Mouse (Mus musculus) intestine, postnatal 0 days (tissue): ENCODE measurements at regions not wholly inside any gene's neighbourhood (a gene's known extent, or its start where the extent isn't known, plus 50 kb on each side); places are given as distances from the start of the nearest gene placed in this dataset.

Experiments
- ATAC-seq: fragments of 200-750 bp; cut with Nextera tagmentation; 2 replicates; pipeline ENCODE4 v1.8.0; 2017; ENCODE audit warnings: mild to moderate bottlenecking, moderate TSS enrichment, moderate library complexity
- H3K27ac ChIP-seq: fragments of 300-500 bp; sonication (generic); 2 replicates; pipeline ENCODE4 v1.5.1; 2014; ENCODE audit warnings: mild to moderate bottlenecking, low read depth, low read length, moderate library complexity
- H3K27me3 ChIP-seq: fragments of 300-500 bp; sonication (generic); replicated peaks from 2 replicates; pipeline ENCODE4 v1.6.1; 2014; ENCODE audit warnings: low read length, mixed read lengths; ENCODE audit not compliant: control insufficient read depth, insufficient read depth
- H3K36me3 ChIP-seq: fragments of 300-500 bp; sonication (generic); 2 replicates; pipeline ENCODE4 v1.6.1; 2014; ENCODE audit warnings: mild to moderate bottlenecking, moderate library complexity; ENCODE audit not compliant: control insufficient read depth, insufficient read depth
- H3K4me1 ChIP-seq: fragments of 300-500 bp; sonication (generic); replicated peaks from 2 replicates; pipeline ENCODE4 v1.6.1; 2014; ENCODE audit warnings: antibody characterized with exemption, low read length, mixed read lengths; ENCODE audit not compliant: control insufficient read depth, insufficient read depth
- H3K4me2 ChIP-seq: fragments of 300-500 bp; sonication (generic); replicated peaks from 2 replicates; pipeline ENCODE4 v1.6.1; 2014; ENCODE audit warnings: low read depth, mild to moderate bottlenecking, moderate library complexity
- H3K4me3 ChIP-seq: fragments of 300-500 bp; sonication (generic); 2 replicates; pipeline ENCODE4 v1.5.1; 2014; ENCODE audit warnings: low read depth, low read length
- H3K9ac ChIP-seq: fragments of 300-500 bp; sonication (generic); 2 replicates; pipeline ENCODE4 v1.6.1; 2014; ENCODE audit warnings: mild to moderate bottlenecking, low read depth, low read length
- H3K9me3 ChIP-seq: fragments of 300-500 bp; sonication (generic); 2 replicates; pipeline ENCODE4 v1.6.1; 2016; ENCODE audit warnings: mixed run types; ENCODE audit not compliant: control insufficient read depth
- CTCF ChIP-seq: sonication (generic); IDR thresholded peaks from 2 replicates; pipeline ENCODE4 v1.5.1; 2016; ENCODE audit warnings: low read depth, mild to moderate bottlenecking, control low read depth, antibody characterized with exemption, moderate library complexity
- WGBS: fragments of 180-500 bp; shearing (Covaris S2); extraction: QIAGEN DNeasy Blood & Tissue Kit; methylation state at CpG from one replicate; pipeline ENCODE4 v1.1.7; 2014; 5-methylcytosine and 5-hydroxymethylcytosine counted together

DNA sequence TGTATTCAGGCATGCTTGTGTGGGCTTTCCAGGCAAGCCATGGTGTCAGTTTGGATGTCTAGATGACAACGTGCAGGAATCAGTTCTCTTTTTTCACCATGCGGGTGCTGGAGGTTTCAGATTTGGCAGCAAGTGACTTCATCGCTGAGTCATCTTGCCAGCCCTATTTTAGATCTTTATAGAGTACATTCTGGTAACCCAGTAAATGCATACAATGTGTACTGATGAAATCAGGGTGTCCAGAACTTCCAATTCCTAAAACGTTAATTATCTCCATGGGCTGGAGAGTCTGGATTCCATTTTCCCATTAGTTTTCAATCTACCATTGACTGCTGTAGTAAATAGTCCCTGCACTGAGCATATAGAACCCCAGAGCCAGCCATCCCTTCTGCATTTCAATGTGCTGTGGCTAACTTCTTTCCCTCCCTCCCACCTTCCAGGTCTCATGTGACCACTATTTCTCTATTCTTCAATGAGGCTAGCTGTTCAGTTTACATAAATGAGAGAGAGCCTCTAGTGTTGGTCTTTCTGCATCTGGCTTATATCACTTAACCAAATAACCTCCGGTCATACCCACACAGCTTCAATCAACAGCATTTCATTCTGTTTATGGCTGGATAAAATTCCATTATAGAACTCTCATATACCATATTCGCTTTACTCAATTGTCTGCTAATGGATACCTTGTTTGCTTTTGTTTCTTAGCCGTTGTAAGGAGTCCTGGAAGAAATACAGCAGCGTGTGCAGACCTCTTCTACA is 234.9 kb downstream of the Dact1 start:
- no peak overlapping the region for H3K4me3 ChIP-seq
- TF ChIP-seq CTCF: no peak
- H3K36me3 ChIP-seq: no peaks in the 10 kb centered on the region
- 46% methylated on average over 8 of the region's 8 CpGs for WGBS
- no peaks in the 10 kb centered on the region for H3K4me1 ChIP-seq
- no peak overlapping the region for H3K27ac ChIP-seq
- H3K27me3 ChIP-seq: no peaks in the 10 kb centered on the region
- no peaks in the 10 kb centered on the region for H3K9me3 ChIP-seq
- H3K4me2 ChIP-seq: no peak overlapping the region
- H3K9ac ChIP-seq: no peak overlapping the region
- ATAC-seq: no peak

DNA sequence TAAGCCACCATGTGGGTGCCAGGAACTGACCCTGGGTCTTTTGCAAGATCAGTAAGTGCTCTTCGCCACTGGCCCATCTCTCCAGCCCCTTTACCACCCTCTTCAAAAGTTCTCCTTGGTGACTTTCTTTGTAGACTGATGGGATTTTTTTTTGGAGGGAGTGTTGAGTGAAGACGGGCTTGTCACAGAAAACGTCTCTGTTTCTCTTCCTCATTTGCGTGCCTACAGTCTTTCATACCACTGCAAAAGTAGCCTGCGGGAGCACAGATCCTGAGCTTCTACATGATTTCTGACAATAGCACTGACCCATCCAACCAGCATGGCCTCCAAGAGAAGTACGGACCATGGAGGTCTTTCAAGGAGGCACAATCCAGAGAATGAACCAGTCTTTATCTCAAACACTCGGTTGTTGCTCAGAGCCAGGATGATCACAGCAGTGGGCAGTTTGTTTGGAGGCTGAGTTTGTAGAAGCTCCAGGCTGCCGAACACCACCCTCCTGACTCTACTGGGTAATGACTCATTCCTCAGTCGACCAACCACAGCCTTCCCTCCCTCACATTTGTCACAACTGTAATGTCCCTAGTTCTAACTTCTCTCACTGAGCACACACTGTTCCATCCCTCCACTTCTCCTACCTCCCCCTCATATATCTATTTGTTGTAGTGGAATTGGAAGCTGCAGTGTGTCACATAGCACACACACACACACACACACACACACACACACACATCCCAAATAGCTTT is 237.0 kb downstream of the Dact1 start:
- H3K4me3 ChIP-seq: no peak overlapping the region
- no peaks in the 10 kb centered on the region for H3K27me3 ChIP-seq
- WGBS: 84% methylated on average over 9 of the region's 9 CpGs
- no peak for TF ChIP-seq CTCF
- no peaks in the 10 kb centered on the region for H3K4me1 ChIP-seq
- no peak overlapping the region for H3K9ac ChIP-seq
- H3K9me3 ChIP-seq: no peaks in the 10 kb centered on the region
- no peak overlapping the region for H3K4me2 ChIP-seq
- no peak for ATAC-seq
- no peaks in the 10 kb centered on the region for H3K36me3 ChIP-seq
- no peak overlapping the region for H3K27ac ChIP-seq

DNA sequence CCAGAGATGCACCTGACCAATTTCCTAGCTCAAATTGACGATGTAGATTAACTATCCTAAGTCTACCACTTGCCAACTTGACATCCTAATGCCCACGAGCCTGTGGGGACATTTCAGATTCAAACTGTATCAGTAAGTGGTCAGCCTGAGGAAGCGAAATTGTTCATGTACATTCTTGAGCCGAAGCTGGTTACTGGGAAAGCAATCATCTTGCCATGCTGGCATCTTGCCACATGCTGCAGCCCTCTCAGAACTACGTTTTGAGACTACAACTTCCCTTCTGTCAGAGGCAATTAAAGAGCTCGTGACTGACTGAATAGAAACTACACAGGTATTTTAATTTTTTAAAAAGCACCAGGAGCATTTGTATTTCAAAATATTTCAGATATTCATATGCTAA is 239.7 kb downstream of the Dact1 start:
- H3K27me3 ChIP-seq: no peaks in the 10 kb centered on the region
- no peak overlapping the region for H3K4me3 ChIP-seq
- no peak overlapping the region for H3K9ac ChIP-seq
- no peak overlapping the region for H3K27ac ChIP-seq
- H3K4me1 ChIP-seq: no peaks in the 10 kb centered on the region
- no peak for ATAC-seq
- WGBS: 59% methylated on average over 6 of the region's 6 CpGs
- TF ChIP-seq CTCF: no peak
- no peaks in the 10 kb centered on the region for H3K36me3 ChIP-seq
- no peaks in the 10 kb centered on the region for H3K9me3 ChIP-seq
- H3K4me2 ChIP-seq: no peak overlapping the region

GRCm38 (mm10) chr12:71554212-71554611 is 244.5 kb downstream of the Dact1 start:
- ATAC-seq: no peak
- Histone ChIP-seq H3K4me3 (no peak overlapping the region), H3K4me1 (no peaks in the 10 kb centered on the region), H3K36me3 (no peaks in the 10 kb centered on the region), H3K4me2 (no peak overlapping the region), H3K9ac (no peak overlapping the region), H3K27ac (no peak overlapping the region), H3K9me3 (no peaks in the 10 kb centered on the region), H3K27me3 (no peaks in the 10 kb centered on the region)
- no peak for TF ChIP-seq CTCF
- 71% methylated on average over 2 of the region's 2 CpGs for WGBS

GRCm38 (mm10) chr12:71561259-71561658 is 251.6 kb downstream of the Dact1 start:
- ATAC-seq: no peak

DNA sequence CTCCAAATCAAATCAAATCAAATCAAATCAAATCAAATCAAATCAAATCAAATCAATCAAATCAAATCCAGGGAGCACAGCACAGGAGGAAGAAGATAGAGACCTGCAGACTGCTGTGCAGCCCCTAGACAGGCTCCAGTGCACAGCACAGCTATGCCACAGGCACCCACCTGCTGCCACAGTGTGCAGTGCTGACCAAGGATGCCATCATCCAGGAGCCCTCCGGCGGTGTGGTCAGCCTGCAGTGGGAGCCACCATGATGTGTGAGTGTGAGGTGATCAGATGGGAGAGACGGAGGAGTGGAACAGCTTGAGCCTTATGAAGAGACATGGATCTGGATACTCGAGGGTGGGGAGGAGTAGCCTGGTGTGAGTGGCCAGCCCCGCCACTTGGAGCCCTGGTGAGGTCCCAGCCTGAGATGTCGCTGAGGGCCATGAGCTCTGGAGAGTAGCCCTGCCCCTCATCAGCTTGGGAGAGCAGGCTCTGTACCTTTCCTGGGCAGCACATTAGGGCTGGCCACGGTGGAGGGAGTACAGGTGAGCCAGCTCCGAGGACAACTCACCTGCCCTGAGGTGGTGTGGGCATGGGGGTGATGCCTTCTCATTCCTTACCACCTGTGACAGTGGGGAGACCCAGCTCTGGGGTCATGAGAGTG is 252.4 kb downstream of the Dact1 start:
- H3K9ac ChIP-seq: no peak overlapping the region
- TF ChIP-seq CTCF: no peak
- 85% methylated on average over 8 of the region's 8 CpGs for WGBS
- no peak overlapping the region for H3K4me2 ChIP-seq
- H3K27me3 ChIP-seq: no peaks in the 10 kb centered on the region
- no peak overlapping the region for H3K27ac ChIP-seq
- no peak for ATAC-seq
- H3K4me1 ChIP-seq: no peaks in the 10 kb centered on the region
- no peaks in the 10 kb centered on the region for H3K9me3 ChIP-seq
- H3K36me3 ChIP-seq: no peaks in the 10 kb centered on the region
- H3K4me3 ChIP-seq: no peak overlapping the region

More at GRCm38 (mm10) chr12:71561259-71561658, 251.6 kb downstream of the Dact1 start:
- Histone ChIP-seq H3K4me3 (no peak overlapping the region), H3K4me1 (no peaks in the 10 kb centered on the region), H3K9me3 (no peaks in the 10 kb centered on the region), H3K36me3 (no peaks in the 10 kb centered on the region), H3K9ac (no peak overlapping the region), H3K27ac (no peak overlapping the region), H3K27me3 (no peaks in the 10 kb centered on the region), H3K4me2 (no peak overlapping the region)
- 71% methylated on average over 7 of the region's 7 CpGs for WGBS
- no peak for TF ChIP-seq CTCF
